Mouse (Mus musculus) ES-E14 (cell line): ENCODE results near the gene Il24.

ENCODE experiments used
- CHD2 ChIP-seq: IDR thresholded peaks from 2 replicates; pipeline ENCODE4 v1.6.1; 2014; ENCODE audit warnings: mild to moderate bottlenecking, low read depth, low read length, inconsistent platforms
- HCFC1 ChIP-seq: IDR thresholded peaks from 2 replicates; pipeline ENCODE4 v1.6.1; 2012; ENCODE audit warnings: low read length, inconsistent platforms, borderline replicate concordance; ENCODE audit not compliant: insufficient read depth
- MAFK ChIP-seq: IDR thresholded peaks from 2 replicates; pipeline ENCODE4 v1.6.1; 2014; ENCODE audit warnings: mild to moderate bottlenecking, low read depth, low read length, inconsistent platforms; ENCODE audit not compliant: insufficient read depth
- ZC3H11A ChIP-seq: IDR thresholded peaks from 2 replicates; pipeline ENCODE4 v1.6.1; 2012; ENCODE audit warnings: low read depth, mild to moderate bottlenecking, inconsistent platforms, low read length, borderline replicate concordance

GRCm38 (mm10) chr1:130872912-130873311 lies 14.3 kb downstream of the Il24 start:
- TF ChIP-seq MAFK (no peak), CHD2 (no peak), HCFC1 (no peak), ZC3H11A (no peak)
